Mouse (Mus musculus) macrophage (primary cell): Measurements from ENCODE around the gene Kcnq1. TPM values are rescaled to one million over a fixed set of nuclear protein-coding genes. Genes with fewer than 3 reads are reported as not detected.

Source experiments
- H3K27ac ChIP-seq: fragments of 350-480 bp; formaldehyde crosslinking; 2 replicates; pipeline ENCODE4 v1.9.0; 2021
- H3K36me3 ChIP-seq: fragments of 350-480 bp; formaldehyde crosslinking; 2 replicates; pipeline ENCODE4 v1.9.0; 2021; ENCODE audit errors: inconsistent target
- H3K4me3 ChIP-seq: fragments of 350-480 bp; formaldehyde crosslinking; 2 replicates; pipeline ENCODE4 v1.9.0; 2021; ENCODE audit errors: inconsistent target
- H3K79me2 ChIP-seq: fragments of 350-480 bp; formaldehyde crosslinking; 2 replicates; pipeline ENCODE4 v1.9.0; 2021; ENCODE audit errors: inconsistent target
- WGBS: methylation state at CpG from one replicate; pipeline ENCODE4 v1.1.7; 2026; ENCODE audit warnings: inconsistent platforms; ENCODE audit not compliant: missing documents; 5-methylcytosine and 5-hydroxymethylcytosine counted together
- polyA plus RNA-seq: library from polyadenylated mRNA; stranded (reverse); fragments of 250-400 nt; gene quantifications from 3 replicates; pipeline ENCODE4 v1.2.4, GENCODE M21; 2018; ENCODE audit warnings: inconsistent platforms

Gene Kcnq1
- polyA plus RNA-seq, 1 experiment from 2014 or later, result 0.07 TPM

DNA sequence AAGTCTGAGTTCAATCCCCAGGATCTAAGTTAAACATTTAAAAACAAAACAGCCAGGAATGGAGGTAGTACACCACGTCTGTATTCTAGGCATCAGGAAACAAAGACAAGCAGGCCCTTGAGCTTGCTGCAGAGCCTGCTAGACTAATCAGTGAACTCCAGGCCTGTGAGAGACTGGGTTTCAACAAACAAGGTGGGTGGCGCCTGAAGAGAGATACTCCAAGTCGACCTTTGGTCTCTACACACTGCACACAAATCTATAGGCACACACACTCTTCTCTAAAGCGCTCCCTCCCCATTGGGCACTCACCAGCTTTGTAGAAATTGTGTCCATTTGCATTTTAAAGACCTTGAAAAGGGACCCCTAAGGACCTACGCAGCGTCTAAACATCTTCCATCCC is 294.4 kb downstream of the Kcnq1 start:
- H3K4me3 ChIP-seq, result no peak overlapping the region
- no peaks in the 10 kb centered on the region for H3K36me3 ChIP-seq
- no peaks in the 10 kb centered on the region for H3K79me2 ChIP-seq
- H3K27ac ChIP-seq, result no peak overlapping the region
- 83% methylated on average over 6 of the region's 6 CpGs for WGBS

GRCm38 (mm10) chr7:143401429-143402016 is 295.4 kb downstream of the Kcnq1 start:
- Histone ChIP-seq H3K4me3 (no peak overlapping the region), H3K27ac (no peak overlapping the region), H3K79me2 (no peaks in the 10 kb centered on the region), H3K36me3 (no peaks in the 10 kb centered on the region)
- WGBS, result 96% methylated on average over 5 of the region's 5 CpGs

GRCm38 (mm10) chr7:143404296-143404695 is 298.1 kb downstream of the Kcnq1 start:
- Histone ChIP-seq H3K36me3 (no peaks in the 10 kb centered on the region), H3K79me2 (no peaks in the 10 kb centered on the region), H3K27ac (no peak overlapping the region), H3K4me3 (no peak overlapping the region)
- 70% methylated on average over 5 of the region's 6 CpGs for WGBS

GRCm38 (mm10) chr7:143407931-143408501 is 301.9 kb downstream of the Kcnq1 start:
- Histone ChIP-seq H3K36me3 (no peaks in the 10 kb centered on the region), H3K4me3 (no peak overlapping the region), H3K79me2 (no peaks in the 10 kb centered on the region), H3K27ac (no peak overlapping the region)
- WGBS, result 44% methylated on average over 9 of the region's 9 CpGs

- WGBS, result 84% methylated on average over 13 of the region's 13 CpGs
- Histone ChIP-seq H3K36me3 (no peaks in the 10 kb centered on the region), H3K4me3 (no peak overlapping the region), H3K79me2 (no peaks in the 10 kb centered on the region), H3K27ac (no peak overlapping the region)
Observed at GRCm38 (mm10) chr7:143408615-143409021, 302.5 kb downstream of the Kcnq1 start.

GRCm38 (mm10) chr7:143412606-143413005 is 306.4 kb downstream of the Kcnq1 start:
- Histone ChIP-seq H3K36me3 (no peaks in the 10 kb centered on the region), H3K4me3 (no peak overlapping the region), H3K27ac (no peak overlapping the region), H3K79me2 (no peaks in the 10 kb centered on the region)
- WGBS, result 90% methylated on average over 6 of the region's 6 CpGs

- no peaks in the 10 kb centered on the region for H3K36me3 ChIP-seq
- WGBS, result 43% methylated on average over 4 of the region's 4 CpGs
- no peak overlapping the region for H3K27ac ChIP-seq
- no peaks in the 10 kb centered on the region for H3K79me2 ChIP-seq
- no peak overlapping the region for H3K4me3 ChIP-seq
Observed at GRCm38 (mm10) chr7:143415070-143415469, 308.9 kb downstream of the Kcnq1 start.

GRCm38 (mm10) chr7:143416406-143416805 is 310.2 kb downstream of the Kcnq1 start:
- WGBS, result 95% methylated on average over 12 of the region's 12 CpGs
- no peaks in the 10 kb centered on the region for H3K79me2 ChIP-seq
- no peaks in the 10 kb centered on the region for H3K36me3 ChIP-seq

DNA sequence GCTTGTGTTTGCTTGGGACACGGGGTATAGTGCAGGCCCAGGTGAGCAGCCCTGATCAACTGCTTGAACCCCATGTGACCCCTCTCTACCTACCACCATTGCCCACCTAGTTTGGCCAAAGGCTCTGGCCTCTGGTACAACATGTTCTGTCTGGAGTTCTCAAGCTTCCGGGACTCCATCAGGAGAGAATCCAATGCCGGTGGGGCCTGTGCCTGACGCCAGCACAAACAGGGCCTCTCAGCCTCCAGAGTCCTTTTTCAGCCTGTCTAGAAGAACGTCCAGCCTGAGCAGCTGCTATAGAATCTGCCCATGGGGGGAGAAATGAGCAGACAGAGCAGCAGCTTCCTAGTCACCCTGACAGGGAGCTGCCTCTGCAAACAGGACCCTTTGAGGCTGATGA is 311.7 kb downstream of the Kcnq1 start:
- Histone ChIP-seq H3K4me3 (no peak overlapping the region), H3K79me2 (no peaks in the 10 kb centered on the region), H3K27ac (no peak overlapping the region), H3K36me3 (no peaks in the 10 kb centered on the region)
- 93% methylated on average over 5 of the region's 5 CpGs for WGBS

More at GRCm38 (mm10) chr7:143416406-143416805, 310.2 kb downstream of the Kcnq1 start:
- Histone ChIP-seq H3K4me3 (no peak overlapping the region), H3K27ac (no peak overlapping the region)

- no peaks in the 10 kb centered on the region for H3K36me3 ChIP-seq
- WGBS, result 80% methylated on average over 4 of the region's 4 CpGs
- H3K27ac ChIP-seq, result no peak overlapping the region
- H3K79me2 ChIP-seq, result no peaks in the 10 kb centered on the region
- H3K4me3 ChIP-seq, result no peak overlapping the region
Observed at GRCm38 (mm10) chr7:143419585-143420160, 313.5 kb downstream of the Kcnq1 start.

DNA sequence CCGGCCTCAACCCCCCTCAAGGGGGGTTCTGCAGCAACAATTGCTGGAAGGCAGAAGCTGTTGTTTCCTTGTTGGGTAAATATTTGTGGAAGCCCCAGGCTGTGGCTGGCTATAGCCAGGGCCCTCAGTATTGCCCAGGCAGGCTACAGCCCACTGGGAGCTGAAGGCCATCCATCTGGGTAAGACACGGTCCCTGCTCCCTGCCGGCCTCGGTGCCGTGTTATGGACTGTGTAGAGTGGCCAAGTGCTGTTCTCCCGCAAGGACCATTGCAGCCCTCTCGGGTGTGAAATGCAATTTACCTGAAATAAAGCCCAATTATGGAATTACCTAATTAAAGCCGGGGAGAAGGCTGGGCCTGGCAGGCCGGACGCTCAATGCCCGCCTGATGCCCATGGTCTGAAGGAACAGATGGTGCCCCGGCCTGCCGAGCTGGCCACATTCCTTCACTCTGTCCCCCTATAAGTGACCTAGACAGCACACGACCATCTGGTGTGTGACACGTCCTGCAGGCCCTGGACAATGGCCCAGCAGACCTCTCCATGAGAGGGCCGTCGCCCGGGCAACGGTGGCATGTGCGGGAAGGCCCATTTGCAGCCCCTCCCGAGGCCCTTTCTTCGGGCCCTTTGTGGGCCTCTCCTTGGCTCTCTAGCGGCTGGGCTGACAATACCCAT is 322.1 kb downstream of the Kcnq1 start:
- no peak overlapping the region for H3K27ac ChIP-seq
- WGBS, result 93% methylated on average over 23 of the region's 23 CpGs
- no peak overlapping the region for H3K4me3 ChIP-seq
- H3K36me3 ChIP-seq, result no peaks in the 10 kb centered on the region
- no peaks in the 10 kb centered on the region for H3K79me2 ChIP-seq

- Histone ChIP-seq H3K36me3 (no peaks in the 10 kb centered on the region), H3K4me3 (no peak overlapping the region), H3K79me2 (no peaks in the 10 kb centered on the region), H3K27ac (no peak overlapping the region)
- WGBS, result 74% methylated on average over 2 of the region's 2 CpGs
Observed at GRCm38 (mm10) chr7:143428814-143429499, 322.8 kb downstream of the Kcnq1 start.

GRCm38 (mm10) chr7:143432631-143433030 is 326.5 kb downstream of the Kcnq1 start:
- 92% methylated on average over 1 of the region's 1 CpGs for WGBS

GRCm38 (mm10) chr7:143433331-143433730 is 327.2 kb downstream of the Kcnq1 start:
- H3K79me2 ChIP-seq, result no peaks in the 10 kb centered on the region
- H3K4me3 ChIP-seq, result no peak overlapping the region
- 84% methylated on average over 7 of the region's 7 CpGs for WGBS
- H3K27ac ChIP-seq, result no peak overlapping the region
- H3K36me3 ChIP-seq, result no peaks in the 10 kb centered on the region

More at GRCm38 (mm10) chr7:143432631-143433030, 326.5 kb downstream of the Kcnq1 start:
- Histone ChIP-seq H3K36me3 (no peaks in the 10 kb centered on the region), H3K4me3 (no peak overlapping the region), H3K79me2 (no peaks in the 10 kb centered on the region), H3K27ac (no peak overlapping the region)
